ENCODE assay signal across 9 mouse cellular contexts in genomic region chr12:33061651-33062050, GRCm38 (mm10). TPM values are rescaled to one million over a fixed set of nuclear protein-coding genes. Genes with fewer than 3 reads are reported as not detected.
DNase-seq lines count a peak whose midpoint lies in the region; ATAC-seq and TF ChIP-seq lines count a peak whose summit lies in the region.
"Had no signal": no experiment of that assay in that cellular context is flagged by ENCODE, and none has a peak within 500 bp of the region (broad histone marks: within the 10 kb centered on the region; RNA-seq: fewer than 3 reads in every experiment).

No protein-coding gene starts in this region.

- H3K27ac ChIP-seq in heart, adult 2 months = peak overlapping the region; percentile 51
- H3K27ac ChIP-seq: limb, embryonic 15.5 days had no signal

- TF ChIP-seq POLR2A in heart, adult 2 months (IDR thresholded peaks at IDR 0.05; ENCODE audit: insufficient read depth, low read depth, low read length) = no peak; the same call in 1 of the 2 replicates

- H3K36me3 ChIP-seq in heart, adult 2 months (ENCODE audit: control insufficient read depth, insufficient read depth, low read length) = no peaks in the 10 kb centered on the region; the same call in 1 of the 2 replicates
- H3K36me3 ChIP-seq: limb, embryonic 15.5 days had no signal

- intact Hi-C loops in heart, postnatal 25 days (cut with DNase I) = no loop called here
- intact Hi-C loops in heart, adult 2 months (cut with DNase I) = no loop called here

- H3K9ac ChIP-seq in heart, adult 2 months (ENCODE audit: low read depth, low read length) = peak overlapping the region; percentile 46
- H3K9ac ChIP-seq: limb, embryonic 15.5 days had no signal

- no peak for TF ChIP-seq CTCF in heart, adult 2 months (IDR thresholded peaks at IDR 0.05)

- DNase-seq in heart, adult 11 months = peak; percentile 96
- no peak for DNase-seq in heart, postnatal 25 days (ENCODE audit: low spot score)
- DNase-seq in heart, adult 2 months = peak; percentile 36 to 57
- DNase-seq in layer of hippocampus, adult 9-11 months = peak; percentile 76
- DNase-seq in right cerebral cortex, postnatal 14 days = peak; percentile 23
- DNase-seq in thymus, postnatal 36 days = no peak
- DNase-seq in adipocyte (ENCODE audit: low spot score) = no peak

- TF ChIP-seq EP300 in heart, adult 2 months (IDR thresholded peaks at IDR 0.05; ENCODE audit: insufficient read depth, low read depth, low read length) = peak; percentile 56; the same call in 1 of the 2 replicates

- no peak overlapping the region for H3K4me3 ChIP-seq in heart, adult 2 months
- H3K4me3 ChIP-seq: limb, embryonic 15.5 days had no signal

- ATAC-seq in cerebellum, adult (ENCODE audit: insufficient number of reproducible peaks, low FRiP score, low TSS enrichment) = no peak

- peaks cover 3% of the 10 kb centered on the region for H3K4me1 ChIP-seq in heart, adult 2 months (ENCODE audit: control insufficient read depth, insufficient read depth, low read length)

- 44% methylated on average over 8 of the region's 8 CpGs for WGBS in heart, adult 2 months

- H3K27me3 ChIP-seq in heart, adult 2 months (ENCODE audit: control insufficient read depth, insufficient read depth, low read length) = no peaks in the 10 kb centered on the region
- H3K27me3 ChIP-seq: limb, embryonic 15.5 days had no signal

- H3K79me2 ChIP-seq in heart, adult 2 months (replicated peaks; ENCODE audit: control insufficient read depth, insufficient read depth, low read length) = no peaks in the 10 kb centered on the region

RNA-seq across cellular contexts. Expression of gene Cdhr3, which starts 31.0 kb away (rescaled TPM):
- total RNA-seq in heart, postnatal 25 days (2021) = under 1 TPM; 0.67 to 0.73 TPM
- total RNA-seq in heart, adult 2 months (2021) = under 1 TPM; 0.34 to 0.39 TPM
- polyA plus RNA-seq in heart, adult 2 months (2012; rRNA removed) = 0.76 and 1.8 TPM in 2 replicates

Comparison
In these comparisons a context has a peak if more than half of its experiments do, and no peak if none do; other contexts are left out.
1. DNase-seq: peak in heart, adult 11 months (single experiment), heart, adult 2 months (2 of 2), layer of hippocampus, adult 9-11 months (single experiment) and right cerebral cortex, postnatal 14 days (single experiment); none in heart, postnatal 25 days (single experiment), thymus, postnatal 36 days (0 of 2) and adipocyte (single experiment).